Mouse (Mus musculus) adrenal gland, adult 18-20 months (tissue): ENCODE measurements around the gene Ajap1. TPM values are rescaled to one million over a fixed set of nuclear protein-coding genes. Genes with fewer than 3 reads are reported as not detected.

Experiments used
- DNase-seq, 2 experiments: peaks; one replicate each; pipeline ENCODE4 v3.0.0; 2021 to 2022; ENCODE audit warnings: low spot score in 2 of 2
- long read RNA-seq, 2 experiments: library from polyadenylated mRNA; stranded (forward); transcript quantifications; one replicate each; pipeline ENCODE4 v2.0.0; 2021
- total RNA-seq, 2 experiments: library from RNA; stranded (reverse); gene quantifications; 1 replicate in 1 of 2; 2 replicates in 1 of 2; pipeline ENCODE4 v1.2.3; 2021

Gene Ajap1
- 1 to 10 TPM in 1 of 2 experiments, under 1 TPM in 1; 0.29 to 7.5 TPM for total RNA-seq
- long read RNA-seq, experiment 1, result 0 reads
- long read RNA-seq, experiment 2, transcript Ajap1-201 (6 exons, 3,048 nt), result major isoform, 35 of 39 reads
- long read RNA-seq, experiment 2, partial matches to known transcripts, result 3 of 39 reads
- long read RNA-seq, experiment 2, other reads (novel, unspliced or antisense), result 1 of 39 reads

GRCm38 (mm10) chr4:153482459-153483338 lies at the start of gene Ajap1:
Ajap1 (minus strand) TSS chr4:153482811.
- peak in 1 of 2 experiments; percentile 35 for DNase-seq

- no peak for DNase-seq
These were observed 47.9 kb upstream of the Ajap1 start for GRCm38 (mm10) chr4:153530536-153530935.

GRCm38 (mm10) chr4:153521601-153522000 lies 39.0 kb upstream of the Ajap1 start:
- no peak for DNase-seq

GRCm38 (mm10) chr4:153519888-153520287 lies 37.3 kb upstream of the Ajap1 start:
- DNase-seq, result no peak

- no peak for DNase-seq
These were observed 36.7 kb upstream of the Ajap1 start for GRCm38 (mm10) chr4:153519289-153519688.

GRCm38 (mm10) chr4:153515786-153516185 lies 33.2 kb upstream of the Ajap1 start:
- DNase-seq, result no peak

- DNase-seq, result peak in 1 of 2 experiments; percentile 10
These were observed 31.5 kb upstream of the Ajap1 start for GRCm38 (mm10) chr4:153514071-153514470.

- no peak for DNase-seq
These were observed 28.9 kb upstream of the Ajap1 start for GRCm38 (mm10) chr4:153511530-153511929.

GRCm38 (mm10) chr4:153501936-153502335 lies 19.3 kb upstream of the Ajap1 start:
- DNase-seq, result no peak

- DNase-seq, result no peak
These were observed 9.8 kb upstream of the Ajap1 start for GRCm38 (mm10) chr4:153492444-153492843.

GRCm38 (mm10) chr4:153489116-153489515 lies 6.5 kb upstream of the Ajap1 start:
- DNase-seq, result no peak

- DNase-seq, result no peak
These were observed 3.3 kb upstream of the Ajap1 start for GRCm38 (mm10) chr4:153485913-153486312.

GRCm38 (mm10) chr4:153484392-153484791 lies 1.8 kb upstream of the Ajap1 start:
- DNase-seq, result peak; percentile 70 to 81

- DNase-seq, result no peak
These were observed 1.0 kb downstream of the Ajap1 start for GRCm38 (mm10) chr4:153481361-153482234.

GRCm38 (mm10) chr4:153480551-153481262 lies 1.9 kb downstream of the Ajap1 start:
- DNase-seq, result no peak

GRCm38 (mm10) chr4:153479144-153479543 lies 3.5 kb downstream of the Ajap1 start:
- no peak for DNase-seq

GRCm38 (mm10) chr4:153473480-153474252 lies 8.9 kb downstream of the Ajap1 start:
- DNase-seq, result no peak

GRCm38 (mm10) chr4:153469712-153470111 lies 12.9 kb downstream of the Ajap1 start:
- DNase-seq, result no peak

- no peak for DNase-seq
These were observed 22.7 kb downstream of the Ajap1 start for GRCm38 (mm10) chr4:153459934-153460333.

GRCm38 (mm10) chr4:153459503-153459902 lies 23.1 kb downstream of the Ajap1 start:
- no peak for DNase-seq
